Mouse (Mus musculus): Measurements from ENCODE around the gene Teddm1b. TPM values are rescaled to one million over a fixed set of nuclear protein-coding genes. Genes with fewer than 3 reads are reported as not detected.

Gene Teddm1b
- polyA plus RNA-seq (2012; rRNA removed), result not detected in 2 replicates

DNA sequence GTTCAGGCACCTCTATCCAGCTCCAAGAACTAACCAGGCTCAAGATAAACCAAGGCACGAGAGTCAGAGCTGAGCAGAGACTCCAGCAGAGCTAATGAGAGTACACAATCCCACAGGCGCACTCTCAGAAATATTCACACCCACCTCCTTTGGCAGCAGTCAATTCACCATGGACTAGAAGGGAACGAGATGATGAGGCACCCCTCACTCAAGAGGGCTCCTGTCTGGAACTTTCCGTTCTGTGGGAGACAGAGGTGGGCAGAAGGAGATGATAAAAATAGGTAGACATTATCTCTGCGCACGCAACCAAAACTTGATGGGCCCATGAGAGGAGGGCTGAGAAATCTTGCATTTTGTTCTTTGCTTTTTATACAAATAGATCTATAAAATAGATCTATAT lies at the start of gene Teddm1b:
Gene Teddm1b, plus strand, starts transcription at position 301 of the 400 bp plus-strand sequence.

DNA sequence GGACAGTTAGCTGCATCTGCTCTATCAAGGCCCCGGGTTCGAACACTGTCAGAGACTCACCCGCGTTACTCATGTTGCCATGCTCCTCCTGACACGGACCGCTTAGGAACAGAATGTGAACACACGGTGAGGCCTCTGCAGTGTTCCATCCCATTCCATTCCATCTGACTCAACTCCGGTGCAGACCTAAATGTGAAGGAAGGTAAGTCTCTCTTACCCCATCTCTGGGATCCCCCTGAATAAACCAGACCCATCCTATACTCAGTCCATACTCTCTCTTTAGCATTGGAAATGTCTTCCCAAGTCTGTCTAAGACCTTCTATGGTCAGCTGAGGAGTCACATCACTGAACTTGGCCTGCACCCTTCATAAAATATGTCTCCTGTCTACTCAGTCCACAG lies 30.1 kb upstream of the Teddm1b start, which contains the start of gene Rgsl1:
Gene Rgsl1, minus strand, starts transcription at position 101 of the 400 bp plus-strand sequence.

DNA sequence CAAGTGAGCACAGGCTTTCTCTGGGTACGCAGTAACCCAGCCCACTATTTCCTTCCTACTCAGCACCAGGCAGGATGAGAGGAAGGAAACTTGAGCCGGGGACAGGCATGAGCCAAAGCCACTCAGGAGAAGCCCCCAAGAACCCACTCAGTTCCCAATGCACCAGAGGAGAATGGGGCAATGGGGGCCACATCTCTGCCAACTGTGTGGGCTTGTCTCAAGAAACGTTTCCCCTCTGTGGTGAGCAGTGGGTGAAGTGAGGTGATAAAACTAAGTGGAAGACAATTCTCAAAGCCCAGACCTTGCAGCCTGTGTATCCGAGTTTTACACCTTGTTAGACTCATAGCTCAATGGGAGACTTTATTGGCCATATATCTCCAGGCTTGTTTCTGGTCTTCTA lies 17.3 kb downstream of the Teddm1b start, which contains the start of gene Teddm1a:
Gene Teddm1a, plus strand, starts transcription at position 301 of the 400 bp plus-strand sequence.

DNA sequence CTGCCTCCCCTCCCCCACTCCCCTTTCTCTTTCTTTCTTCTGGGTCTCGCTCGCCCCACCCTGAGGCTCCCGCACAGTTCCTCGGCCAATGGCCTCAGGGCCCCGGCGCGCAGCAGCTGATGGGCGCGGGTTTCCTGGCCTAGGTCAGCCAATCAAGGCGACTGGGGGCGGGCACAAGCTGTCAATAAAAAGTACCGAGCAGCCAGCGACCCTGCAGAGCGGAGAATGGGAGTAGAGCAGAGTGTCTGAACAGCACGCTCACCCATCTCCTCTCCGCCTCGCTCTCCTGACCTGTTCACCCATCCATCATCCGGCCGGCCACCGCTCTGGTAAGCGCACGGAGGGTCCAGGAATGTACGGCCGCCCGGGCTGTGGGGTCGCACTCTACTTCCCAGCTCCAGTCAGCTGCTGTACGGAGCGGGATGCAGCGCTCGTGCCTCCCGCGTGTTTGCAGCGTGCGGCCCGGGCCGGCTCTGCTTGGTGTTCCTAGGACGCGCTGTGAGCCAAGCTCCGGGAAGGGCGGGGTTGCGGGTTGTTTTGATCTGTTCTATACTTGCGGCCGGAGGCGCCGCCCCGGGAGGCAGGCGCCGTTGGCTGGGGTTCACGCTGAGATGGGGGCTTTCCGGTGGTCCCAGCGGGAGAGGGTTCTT lies 25.7 kb downstream of the Teddm1b start, which contains the start of the genes Glul and Teddm2:
Gene Glul, plus strand, starts transcription at position 214 of the 650 bp plus-strand sequence.
Gene Teddm2, minus strand, starts transcription at position 498 of the 650 bp plus-strand sequence.

Other genes with a start within 250 kb of the Teddm1b start
- 0.05 TPM in 2 replicates for gene Rgs8, start 221.3 kb upstream of the Teddm1b start, polyA plus RNA-seq (2012; rRNA removed)
- gene Rgs16, start 134.0 kb upstream of the Teddm1b start, polyA plus RNA-seq (2012; rRNA removed), result 19.9 and 24.9 TPM in 2 replicates
- 19.1 and 20.8 TPM in 2 replicates for gene Rnasel, start 124.9 kb upstream of the Teddm1b start, polyA plus RNA-seq (2012; rRNA removed)
- gene Rgsl1, start 30.2 kb upstream of the Teddm1b start, polyA plus RNA-seq (2012; rRNA removed), result 0.01 and 0.02 TPM in 2 replicates
- gene Teddm1a, start 17.4 kb downstream of the Teddm1b start, polyA plus RNA-seq (2012; rRNA removed), result not detected in 2 replicates
- 162 and 185 TPM in 2 replicates for gene Glul, start 25.6 kb downstream of the Teddm1b start, polyA plus RNA-seq (2012; rRNA removed)
- 0.25 and 0.30 TPM in 2 replicates for gene Teddm2, start 25.9 kb downstream of the Teddm1b start, polyA plus RNA-seq (2012; rRNA removed)

All from liver, embryonic 18 days (tissue).